Mouse (Mus musculus) hindbrain, postnatal 0 days (tissue): ENCODE results near the gene Snx1. TPM values are rescaled to one million over a fixed set of nuclear protein-coding genes. Genes with fewer than 3 reads are reported as not detected.

Experiments used
- ATAC-seq: fragments of 200-750 bp; cut with Nextera tagmentation; 2 replicates; pipeline ENCODE4 v1.8.0; 2017; ENCODE audit warnings: mild to moderate bottlenecking, moderate TSS enrichment, moderate library complexity
- DNase-seq: peaks from one replicate; pipeline ENCODE4 v3.0.0-alpha.2; 2015; ENCODE audit warnings: low spot score
- H3K27ac ChIP-seq: fragments of 300-500 bp; sonication (generic); 2 replicates; pipeline ENCODE4 v1.5.1; 2014; ENCODE audit warnings: mild to moderate bottlenecking
- H3K27me3 ChIP-seq: fragments of 300-500 bp; sonication (generic); 2 replicates; pipeline ENCODE4 v1.6.1; 2014; ENCODE audit warnings: low read length, mixed read lengths; ENCODE audit not compliant: insufficient read depth
- H3K36me3 ChIP-seq: fragments of 300-500 bp; sonication (generic); 2 replicates; pipeline ENCODE4 v1.6.1; 2014; ENCODE audit warnings: low read length, mixed read lengths; ENCODE audit not compliant: insufficient read depth
- H3K4me1 ChIP-seq: fragments of 300-500 bp; sonication (generic); 2 replicates; pipeline ENCODE4 v1.6.1; 2014; ENCODE audit warnings: antibody characterized with exemption, low read length, mixed read lengths; ENCODE audit not compliant: insufficient read depth
- H3K4me2 ChIP-seq: fragments of 300-500 bp; sonication (generic); 2 replicates; pipeline ENCODE4 v1.6.1; 2014; ENCODE audit warnings: low read depth, mild to moderate bottlenecking, low read length, moderate library complexity, mixed read lengths
- H3K4me3 ChIP-seq: fragments of 300-500 bp; sonication (generic); 2 replicates; pipeline ENCODE4 v1.5.1; 2014; ENCODE audit warnings: low read length
- H3K9ac ChIP-seq: fragments of 300-500 bp; sonication (generic); replicated peaks from 2 replicates; pipeline ENCODE4 v1.6.1; 2014; ENCODE audit warnings: mild to moderate bottlenecking, low read length, moderate library complexity, mixed read lengths
- H3K9me3 ChIP-seq: fragments of 300-500 bp; sonication (generic); 2 replicates; pipeline ENCODE4 v1.6.1; 2016; ENCODE audit warnings: low read length, mixed read lengths
- CTCF ChIP-seq: IDR thresholded peaks from 2 replicates; pipeline ENCODE4 v1.5.1; 2016; ENCODE audit warnings: antibody characterized with exemption, control low read depth, low read depth
- WGBS: fragments of 180-500 bp; shearing (Covaris S2); extraction: QIAGEN DNeasy Blood & Tissue Kit; methylation state at CpG from one replicate; pipeline ENCODE4 v1.1.7; 2014; 5-methylcytosine and 5-hydroxymethylcytosine counted together
- polyA plus RNA-seq: library from polyadenylated mRNA; unstranded; fragments of >200 nt; fragmentation: Nextera tagmentation; extraction: Ambion mirVana; gene quantifications from 2 replicates; pipeline ENCODE4 v1.2.1, GENCODE M21; 2015
- total RNA-seq: library from RNA; depleted of rRNA; stranded (reverse); fragments of >200 nt; gene quantifications from 2 replicates; pipeline ENCODE4 v1.2.3, GENCODE M21; 2014; rRNA removed

Snx1 gene
- total and polyA plus RNA-seq, 2 experiments from 2014 or later = 47.3 to 50.4 TPM

DNA sequence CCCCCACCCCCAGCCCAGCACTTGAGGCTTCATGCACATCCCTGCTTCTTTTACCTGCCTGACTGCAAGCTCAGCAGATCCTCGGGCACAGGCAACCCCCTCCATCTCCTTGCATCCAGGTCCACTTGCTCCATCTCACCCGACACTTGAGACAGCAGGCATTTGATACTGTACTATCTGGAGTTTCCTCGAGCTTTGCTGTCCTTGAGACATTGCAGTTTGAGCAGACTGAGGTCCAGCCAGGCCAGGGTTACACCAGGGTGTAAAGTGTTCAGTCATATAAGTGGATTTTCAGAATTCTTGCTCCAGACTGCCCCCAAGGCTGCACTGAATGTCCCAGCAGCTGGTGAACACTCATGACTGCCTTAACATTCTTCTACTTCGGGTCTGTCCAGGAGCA is 84.1 kb downstream of the Snx1 start:
- Histone ChIP-seq H3K9ac (no peak overlapping the region), H3K27ac (no peak overlapping the region), H3K4me1 (no peaks in the 10 kb centered on the region), H3K4me2 (no peak overlapping the region), H3K4me3 (no peak overlapping the region), H3K27me3 (no peaks in the 10 kb centered on the region), H3K9me3 (no peaks in the 10 kb centered on the region), H3K36me3 (peaks cover 27% of the 10 kb centered on the region; the same call in 1 of the 2 replicates)
- DNase-seq = no peak
- ATAC-seq = no peak
- 91% methylated on average over 4 of the region's 4 CpGs for WGBS
- no peak for TF ChIP-seq CTCF

DNA sequence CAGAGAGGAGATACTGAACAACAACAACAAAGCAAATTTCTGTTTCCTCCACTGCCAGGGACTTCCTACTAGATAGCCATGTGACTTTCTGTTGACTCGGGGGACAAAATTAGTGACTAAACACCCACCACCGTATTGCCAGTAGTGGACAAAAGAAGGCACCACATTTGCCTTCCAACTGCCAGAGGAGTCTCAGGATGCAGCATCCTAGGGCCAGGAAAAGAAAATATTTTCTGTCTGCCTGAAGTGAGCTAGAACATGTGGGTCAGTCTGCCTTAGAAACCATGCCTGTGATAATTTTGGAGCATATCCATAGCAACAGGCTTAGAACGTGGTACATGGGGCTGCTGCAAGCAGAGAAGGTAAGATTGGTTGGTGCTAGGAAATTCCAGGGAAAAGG is 85.6 kb downstream of the Snx1 start:
- no peak overlapping the region for H3K27ac ChIP-seq
- H3K27me3 ChIP-seq = no peaks in the 10 kb centered on the region
- WGBS = 82% methylated on average over 3 of the region's 3 CpGs
- H3K9ac ChIP-seq = no peak overlapping the region
- peaks cover 27% of the 10 kb centered on the region; the same call in 1 of the 2 replicates for H3K36me3 ChIP-seq
- DNase-seq (no peak), ATAC-seq (no peak)
- no peaks in the 10 kb centered on the region for H3K9me3 ChIP-seq
- no peaks in the 10 kb centered on the region for H3K4me1 ChIP-seq
- no peak overlapping the region for H3K4me3 ChIP-seq
- no peak for TF ChIP-seq CTCF
- H3K4me2 ChIP-seq = no peak overlapping the region

DNA sequence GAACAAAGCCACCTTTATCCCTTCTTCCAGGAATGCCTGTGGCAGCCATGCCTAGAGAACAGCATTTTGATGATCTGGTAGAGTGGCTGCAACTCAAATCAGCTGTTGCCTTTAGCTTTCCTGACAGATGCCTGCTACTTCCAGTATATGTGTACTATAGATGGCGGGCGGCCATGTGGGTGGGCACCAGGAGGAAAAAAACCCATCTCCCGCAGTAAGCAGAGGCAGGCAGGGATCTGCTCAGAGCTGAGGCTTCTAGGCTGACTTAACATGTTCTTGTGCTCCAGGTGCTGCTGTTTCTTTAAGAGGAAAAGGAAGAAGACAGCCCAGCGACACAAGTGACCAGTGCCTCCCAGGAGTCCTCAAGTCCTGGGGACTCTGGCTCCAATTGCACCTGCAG is 87.1 kb downstream of the Snx1 start:
- H3K9ac ChIP-seq = no peak overlapping the region
- H3K36me3 ChIP-seq = peaks cover 27% of the 10 kb centered on the region; the same call in 1 of the 2 replicates
- no peak overlapping the region for H3K4me2 ChIP-seq
- no peaks in the 10 kb centered on the region for H3K4me1 ChIP-seq
- no peak for TF ChIP-seq CTCF
- H3K4me3 ChIP-seq = no peak overlapping the region
- WGBS = 78% methylated on average over 4 of the region's 4 CpGs
- DNase-seq (no peak), ATAC-seq (no peak)
- H3K27me3 ChIP-seq = no peaks in the 10 kb centered on the region
- H3K27ac ChIP-seq = no peak overlapping the region
- no peaks in the 10 kb centered on the region for H3K9me3 ChIP-seq

DNA sequence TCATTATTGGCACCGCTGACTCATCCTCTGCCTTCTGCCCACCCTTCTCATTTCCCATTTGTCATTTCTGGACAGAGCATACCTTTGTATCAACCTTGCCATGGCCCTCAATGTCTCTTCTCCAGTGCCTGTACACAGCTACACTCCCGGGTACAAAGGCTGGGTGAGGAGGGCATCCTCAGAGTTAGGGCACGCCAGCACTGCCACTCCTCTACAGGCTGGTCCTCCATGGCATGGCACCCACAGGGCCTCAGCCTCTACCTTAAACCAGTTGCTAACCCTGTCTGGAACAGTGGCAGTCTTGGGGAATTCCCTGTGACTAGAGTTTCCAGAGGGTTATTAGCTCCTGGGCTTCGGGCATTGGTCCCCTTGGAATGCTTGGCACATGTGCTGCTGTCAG is 87.8 kb downstream of the Snx1 start:
- 94% methylated on average over 4 of the region's 4 CpGs for WGBS
- Histone ChIP-seq H3K4me3 (no peak overlapping the region), H3K9me3 (no peaks in the 10 kb centered on the region), H3K4me2 (no peak overlapping the region), H3K27ac (no peak overlapping the region), H3K27me3 (no peaks in the 10 kb centered on the region), H3K36me3 (peaks cover 27% of the 10 kb centered on the region; the same call in 1 of the 2 replicates), H3K9ac (no peak overlapping the region), H3K4me1 (no peaks in the 10 kb centered on the region)
- no peak for TF ChIP-seq CTCF
- DNase-seq = no peak
- ATAC-seq = no peak

Other genes with a start within 250 kb of the Snx1 start
- gene Pclaf, start 236.3 kb downstream of the Snx1 start, total RNA-seq = 14.0 and 15.6 TPM in 2 replicates
- 29.8 and 35.8 TPM in 2 replicates for gene Pclaf, start 236.3 kb downstream of the Snx1 start, polyA plus RNA-seq
- 15.6 and 25.7 TPM in 2 replicates for gene Trip4, start 217.8 kb downstream of the Snx1 start, total RNA-seq
- gene Trip4, start 217.8 kb downstream of the Snx1 start, polyA plus RNA-seq = 23.8 and 23.9 TPM in 2 replicates
- gene Csnk1g1, start 217.7 kb downstream of the Snx1 start, total RNA-seq = 23.1 and 28.9 TPM in 2 replicates
- 18.2 and 19.6 TPM in 2 replicates for gene Csnk1g1, start 217.7 kb downstream of the Snx1 start, polyA plus RNA-seq
- gene Ppib, start 66.4 kb downstream of the Snx1 start, total RNA-seq = 223 and 263 TPM in 2 replicates
- 395 and 408 TPM in 2 replicates for gene Ppib, start 66.4 kb downstream of the Snx1 start, polyA plus RNA-seq
- gene Snx22, start 56.9 kb downstream of the Snx1 start, total RNA-seq = 7.1 and 8.8 TPM in 2 replicates
- 12.8 and 13.2 TPM in 2 replicates for gene Snx22, start 56.9 kb downstream of the Snx1 start, polyA plus RNA-seq
- gene Ciao2a, start within 50 bp of the Snx1 start, total RNA-seq = 25.5 and 29.4 TPM in 2 replicates
- gene Ciao2a, start within 50 bp of the Snx1 start, polyA plus RNA-seq = 77.6 and 84.8 TPM in 2 replicates
- 0.21 TPM in 1 of 2 replicates, not detected in the other for gene Dapk2, start 31.6 kb upstream of the Snx1 start, total RNA-seq
- 0.55 and 0.58 TPM in 2 replicates for gene Dapk2, start 31.6 kb upstream of the Snx1 start, polyA plus RNA-seq
- 91.5 and 104 TPM in 2 replicates for gene Herc1, start 223.9 kb upstream of the Snx1 start, total RNA-seq
- 30.3 and 30.7 TPM in 2 replicates for gene Herc1, start 223.9 kb upstream of the Snx1 start, polyA plus RNA-seq